Mouse (Mus musculus) lung, embryonic 15.5 days (tissue): ENCODE data around the gene Oog4. TPM values are rescaled to one million over a fixed set of nuclear protein-coding genes. Genes with fewer than 3 reads are reported as not detected.
"Not testable (repeated sequence)": the region's sequence is repeated elsewhere in the genome, so short reads cannot be mapped to it uniquely, and the experiment has no call there.

ENCODE experiments used
- ATAC-seq: fragments of 200-750 bp; cut with Nextera tagmentation; 2 replicates; pipeline ENCODE4 v1.8.0; 2017; ENCODE audit warnings: moderate number of reproducible peaks, borderline replicate concordance; ENCODE audit not compliant: low FRiP score, low TSS enrichment; ENCODE audit errors: extremely low read depth
- H3K27ac ChIP-seq: fragments of 300-500 bp; sonication (generic); 2 replicates; pipeline ENCODE4 v1.5.1; 2015; ENCODE audit warnings: moderate library complexity, mild to moderate bottlenecking, inconsistent platforms
- H3K27me3 ChIP-seq: fragments of 300-500 bp; sonication (generic); 2 replicates; pipeline ENCODE4 v1.6.1; 2015; ENCODE audit warnings: inconsistent platforms
- H3K36me3 ChIP-seq: fragments of 300-500 bp; sonication (generic); 2 replicates; pipeline ENCODE4 v1.6.1; 2015; ENCODE audit warnings: inconsistent platforms
- H3K4me1 ChIP-seq: fragments of 300-500 bp; sonication (generic); 2 replicates; pipeline ENCODE4 v1.6.1; 2015; ENCODE audit warnings: inconsistent platforms
- H3K4me2 ChIP-seq: fragments of 300-500 bp; sonication (generic); 2 replicates; pipeline ENCODE4 v1.6.1; 2015; ENCODE audit warnings: inconsistent platforms, mild to moderate bottlenecking, moderate library complexity
- H3K4me3 ChIP-seq: fragments of 300-500 bp; sonication (generic); 2 replicates; pipeline ENCODE4 v1.5.1; 2015; ENCODE audit warnings: mild to moderate bottlenecking, inconsistent platforms
- H3K9ac ChIP-seq: fragments of 300-500 bp; sonication (generic); 2 replicates; pipeline ENCODE4 v1.6.1; 2015; ENCODE audit warnings: inconsistent platforms
- H3K9me3 ChIP-seq: fragments of 300-500 bp; sonication (generic); 2 replicates; pipeline ENCODE4 v1.6.1; 2016; ENCODE audit warnings: inconsistent platforms
- WGBS: fragments of 180-500 bp; shearing (Covaris S2); methylation state at CpG from one replicate; pipeline ENCODE4 v1.1.7; 2015; 5-methylcytosine and 5-hydroxymethylcytosine counted together
- polyA plus RNA-seq: library from polyadenylated mRNA; unstranded; fragments of >200 nt; fragmentation: Nextera tagmentation; extraction: Ambion mirVana; gene quantifications from 2 replicates; pipeline ENCODE4 v1.2.1, GENCODE M21; 2015

Oog4 gene
- polyA plus RNA-seq = not detected in 2 replicates

- WGBS = 70% methylated on average over 3 of the region's 3 CpGs
- Histone ChIP-seq H3K9ac (no peak within 1 kb of the TSS), H3K4me1 (no peaks in the 10 kb centered on the region), H3K4me2 (no peak within 1 kb of the TSS), H3K9me3 (no peaks in the 10 kb centered on the region), H3K27ac (no peak within 1 kb of the TSS), H3K27me3 (no peaks in the 10 kb centered on the region), H3K4me3 (no peak within 1 kb of the TSS), H3K36me3 (no peaks in the 10 kb centered on the region)
- ATAC-seq = no peak
These were observed at the start of gene Oog4 for GRCm38 (mm10) chr4:143450224-143450623. Gene Oog4, minus strand, starts transcription at chr4:143450324.

- not testable (repeated sequence) for H3K27ac ChIP-seq, H3K9ac ChIP-seq, H3K4me2 ChIP-seq, H3K36me3 ChIP-seq, H3K27me3 ChIP-seq, H3K4me1 ChIP-seq, H3K4me3 ChIP-seq, H3K9me3 ChIP-seq, ATAC-seq
- 55% methylated on average over 5 of the region's 5 CpGs for WGBS
These were observed 23.4 kb downstream of the Oog4 start for GRCm38 (mm10) chr4:143426770-143427169.

GRCm38 (mm10) chr4:143414121-143414520 lies 36.0 kb downstream of the Oog4 start:
- Histone ChIP-seq H3K4me2 (no peak overlapping the region), H3K36me3 (peaks cover 47% of the 10 kb centered on the region), H3K4me3 (no peak overlapping the region), H3K4me1 (0 out of 2 replicates have a peak, but pooled peaks cover 6% of the 10 kb centered on the region), H3K27me3 (no peaks in the 10 kb centered on the region), H3K9me3 (no peaks in the 10 kb centered on the region), H3K27ac (no peak overlapping the region), H3K9ac (no peak overlapping the region)
- ATAC-seq = no peak
- WGBS = 94% methylated on average over 3 of the region's 3 CpGs

- H3K4me2 ChIP-seq = no peak overlapping the region
- H3K36me3 ChIP-seq = peaks cover 42% of the 10 kb centered on the region
- 0 out of 2 replicates have a peak, but pooled peaks cover 6% of the 10 kb centered on the region for H3K4me1 ChIP-seq
- H3K9me3 ChIP-seq = no peaks in the 10 kb centered on the region
- no peak overlapping the region for H3K27ac ChIP-seq
- H3K4me3 ChIP-seq = no peak overlapping the region
- WGBS = 88% methylated on average over 1 of the region's 1 CpGs
- no peak overlapping the region for H3K9ac ChIP-seq
- no peak for ATAC-seq
- H3K27me3 ChIP-seq = no peaks in the 10 kb centered on the region
These were observed 36.5 kb downstream of the Oog4 start for GRCm38 (mm10) chr4:143413621-143414020.

GRCm38 (mm10) chr4:143412219-143413092 lies 37.7 kb downstream of the Oog4 start, which contains the start of gene Pramef8:
Gene Pramef8, plus strand, starts transcription at chr4:143412426.
- peak within 1 kb of the TSS; percentile 84 for H3K27ac ChIP-seq
- under 1% methylated on average over 50 of the region's 50 CpGs for WGBS
- H3K36me3 ChIP-seq = peaks cover 31% of the 10 kb centered on the region
- peak within 1 kb of the TSS; percentile 50 for H3K4me2 ChIP-seq
- H3K9me3 ChIP-seq = no peaks in the 10 kb centered on the region
- H3K4me1 ChIP-seq = 0 out of 2 replicates have a peak, but pooled peaks cover 6% of the 10 kb centered on the region
- peak within 1 kb of the TSS; percentile 68 for H3K4me3 ChIP-seq
- H3K9ac ChIP-seq = peak within 1 kb of the TSS; percentile 52
- peak; percentile 95 for ATAC-seq
- H3K27me3 ChIP-seq = no peaks in the 10 kb centered on the region

- peak overlapping the region; percentile 68 for H3K4me3 ChIP-seq
- 0 out of 2 replicates have a peak, but pooled peaks have one; percentile 20 for ATAC-seq
- peak overlapping the region; percentile 52; the same call in 1 of the 2 replicates for H3K9ac ChIP-seq
- no peaks in the 10 kb centered on the region for H3K27me3 ChIP-seq
- peaks cover 24% of the 10 kb centered on the region for H3K36me3 ChIP-seq
- H3K4me1 ChIP-seq = 0 out of 2 replicates have a peak, but pooled peaks cover 6% of the 10 kb centered on the region
- peak overlapping the region; percentile 50 for H3K4me2 ChIP-seq
- WGBS = 63% methylated on average over 5 of the region's 5 CpGs
- H3K27ac ChIP-seq = no peak overlapping the region
- H3K9me3 ChIP-seq = no peaks in the 10 kb centered on the region
These were observed 38.4 kb downstream of the Oog4 start for GRCm38 (mm10) chr4:143411566-143412218.

GRCm38 (mm10) chr4:143394181-143394580 lies 55.9 kb downstream of the Oog4 start, which contains the start of gene Pramel1:
Gene Pramel1, plus strand, starts transcription at chr4:143394428.
- 75% methylated on average over 26 of the region's 26 CpGs for WGBS
- no peak within 1 kb of the TSS for H3K27ac ChIP-seq
- ATAC-seq = no peak
- H3K27me3 ChIP-seq = no peaks in the 10 kb centered on the region
- no peaks in the 10 kb centered on the region for H3K4me1 ChIP-seq
- H3K9ac ChIP-seq = no peak within 1 kb of the TSS
- H3K9me3 ChIP-seq = no peaks in the 10 kb centered on the region
- H3K36me3 ChIP-seq = no peaks in the 10 kb centered on the region
- H3K4me3 ChIP-seq = no peak within 1 kb of the TSS
- H3K4me2 ChIP-seq = no peak within 1 kb of the TSS

- 11% methylated on average over 22 of the region's 43 CpGs for WGBS
- H3K9ac ChIP-seq = peak overlapping the region; percentile 34; the same call in 1 of the 2 replicates
- no peak overlapping the region for H3K27ac ChIP-seq
- H3K4me3 ChIP-seq = peak overlapping the region; percentile 40
- no peaks in the 10 kb centered on the region for H3K36me3 ChIP-seq
- no peaks in the 10 kb centered on the region for H3K27me3 ChIP-seq
- peak; percentile 77; the same call in 1 of the 2 replicates for ATAC-seq
- no peaks in the 10 kb centered on the region for H3K4me1 ChIP-seq
- H3K4me2 ChIP-seq = peak overlapping the region; percentile 69
- H3K9me3 ChIP-seq = no peaks in the 10 kb centered on the region
These were observed 61.0 kb downstream of the Oog4 start for GRCm38 (mm10) chr4:143388955-143389702.

Other genes with a start within 250 kb of the Oog4 start
- 10.5 and 11.7 TPM in 2 replicates for gene Prdm2, start 237.3 kb downstream of the Oog4 start, polyA plus RNA-seq
- gene Pdpn, start 150.8 kb downstream of the Oog4 start, polyA plus RNA-seq = 47.2 and 51.0 TPM in 2 replicates
- gene Lrrc38, start 100.6 kb downstream of the Oog4 start, polyA plus RNA-seq = 0.06 and 0.07 TPM in 2 replicates
- gene Pramel1, start 55.9 kb downstream of the Oog4 start, polyA plus RNA-seq = not detected in 2 replicates
- gene Pramef8, start 37.9 kb downstream of the Oog4 start, polyA plus RNA-seq = 17.4 and 19.7 TPM in 2 replicates
- not detected in 2 replicates for gene Gm13043, start 61.0 kb upstream of the Oog4 start, polyA plus RNA-seq
- gene Gm13040, start 85.6 kb upstream of the Oog4 start, polyA plus RNA-seq = not detected in 2 replicates
- not detected in 2 replicates for gene BC080695, start 101.4 kb upstream of the Oog4 start, polyA plus RNA-seq
- gene Gm13057, start 101.4 kb upstream of the Oog4 start, polyA plus RNA-seq = not detected in 2 replicates
- gene Gm13083, start 164.7 kb upstream of the Oog4 start, polyA plus RNA-seq = not detected in 2 replicates
- gene Gm13088, start 206.9 kb upstream of the Oog4 start, polyA plus RNA-seq = not detected in 2 replicates